Mouse (Mus musculus) heart, embryonic 10.5 days (tissue): ENCODE data around the gene Cpm. TPM values are rescaled to one million over a fixed set of nuclear protein-coding genes. Genes with fewer than 3 reads are reported as not detected.

Source experiments
- polyA plus RNA-seq: library from polyadenylated mRNA; unstranded; fragments of >200 nt; fragmentation: Nextera tagmentation; extraction: Ambion mirVana; gene quantifications from 2 replicates; pipeline ENCODE4 v1.2.1, GENCODE M21; 2016

Cpm gene
- polyA plus RNA-seq, 1 experiment from 2014 or later = 28.3 TPM

Other genes with a start within 250 kb of the Cpm start
- gene Cpsf6, start 249.5 kb upstream of the Cpm start, polyA plus RNA-seq = 128 and 138 TPM in 2 replicates
- 56.4 and 59.3 TPM in 2 replicates for gene Mdm2, start 81.3 kb downstream of the Cpm start, polyA plus RNA-seq
- gene Slc35e3, start 116.9 kb downstream of the Cpm start, polyA plus RNA-seq = 10.5 and 14.9 TPM in 2 replicates
- gene Nup107, start 163.2 kb downstream of the Cpm start, polyA plus RNA-seq = 75.0 and 84.0 TPM in 2 replicates
- 132 and 170 TPM in 2 replicates for gene Rap1b, start 216.5 kb downstream of the Cpm start, polyA plus RNA-seq